In the genomic region with DNA sequence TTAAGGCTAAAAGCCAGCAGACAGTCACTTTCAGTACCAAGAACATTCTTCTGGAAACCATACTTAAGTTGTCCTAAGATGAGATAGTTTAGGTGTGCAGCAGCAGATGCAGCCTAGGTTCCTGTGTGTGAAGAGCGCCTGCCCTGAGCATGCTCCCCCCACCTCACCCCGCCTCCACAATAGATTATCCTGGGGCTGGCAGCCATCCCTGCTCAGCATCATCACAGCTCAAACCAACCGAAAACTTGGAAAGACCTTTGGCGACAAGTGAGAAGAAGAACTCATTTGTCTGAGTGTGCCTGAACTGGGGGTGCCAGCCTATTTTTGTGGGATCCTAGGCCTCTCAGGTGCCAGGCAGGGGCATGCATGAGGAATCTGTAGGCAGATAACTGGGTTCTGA, we compare ENCODE assay signal across 30 mouse cellular contexts. TPM values are rescaled to one million over a fixed set of nuclear protein-coding genes. Genes with fewer than 3 reads are reported as not detected.
DNase-seq lines count a peak whose midpoint lies in the region; ATAC-seq and TF ChIP-seq lines count a peak whose summit lies in the region.
"Had no signal": no experiment of that assay in that cellular context is flagged by ENCODE, and none has a peak within 500 bp of the region (broad histone marks: within the 10 kb centered on the region; RNA-seq: fewer than 3 reads in every experiment).

No protein-coding gene starts in this region.

- no peak overlapping the region for H3K4me3 ChIP-seq in cerebellum, adult 2 months (replicated peaks; ENCODE audit: insufficient read depth, low read depth, low read length)
- no peak overlapping the region for H3K4me3 ChIP-seq in liver, embryonic 12.5 days
- H3K4me3 ChIP-seq in liver, postnatal 0 days (ENCODE audit: low read depth, low read length): no peak overlapping the region
- H3K4me3 ChIP-seq in MEL (ENCODE audit: control insufficient read depth in 1 of 2, insufficient read depth in 1 of 2, low read depth in 2 of 2, low read length in 2 of 2): no peak overlapping the region
- H3K4me3 ChIP-seq in lung, postnatal 0 days (ENCODE audit: low read depth, low read length): no peak overlapping the region
- H3K4me3 ChIP-seq: embryonic facial prominence, embryonic 15.5 days; erythroblast, embryonic 14.5 days; forebrain, embryonic 10.5 days; gastrocnemius, adult 2 months; heart, embryonic 13.5 days had no signal

- no peak overlapping the region for H3K27ac ChIP-seq in cerebellum, adult 2 months (ENCODE audit: insufficient read depth, low read length)
- 0 out of 2 replicates have a peak overlapping the region, but pooled peaks have one; percentile 20 for H3K27ac ChIP-seq in liver, embryonic 12.5 days
- no peak overlapping the region for H3K27ac ChIP-seq in liver, postnatal 0 days (ENCODE audit: low read depth)
- no peak overlapping the region for H3K27ac ChIP-seq in MEL (ENCODE audit: control insufficient read depth, low read depth, low read length)
- no peak overlapping the region for H3K27ac ChIP-seq in lung, postnatal 0 days (ENCODE audit: low read length)
- H3K27ac ChIP-seq: embryonic facial prominence, embryonic 15.5 days; forebrain, embryonic 10.5 days; gastrocnemius, adult 2 months; heart, embryonic 13.5 days had no signal

- TF ChIP-seq POLR2A in cerebellum, adult 2 months (IDR thresholded peaks at IDR 0.05; ENCODE audit: borderline replicate concordance, insufficient read depth, low read length): no peak
- no peak for TF ChIP-seq POLR2A in MEL (IDR thresholded peaks at IDR 0.05; ENCODE audit: control insufficient read depth in 1 of 2, insufficient read depth in 1 of 2, low read depth in 1 of 2, low read length in 2 of 2, poor library complexity in 1 of 2)

- H3K9ac ChIP-seq in liver, embryonic 12.5 days: no peak overlapping the region
- no peak overlapping the region for H3K9ac ChIP-seq in liver, postnatal 0 days (replicated peaks)
- no peak overlapping the region for H3K9ac ChIP-seq in MEL (ENCODE audit: control insufficient read depth, low read depth, low read length, poor library complexity, severe bottlenecking)
- H3K9ac ChIP-seq in lung, postnatal 0 days (replicated peaks; ENCODE audit: low read depth): no peak overlapping the region
- H3K9ac ChIP-seq: embryonic facial prominence, embryonic 15.5 days; heart, embryonic 13.5 days had no signal

- no peak for TF ChIP-seq EP300 in liver, postnatal 0 days (IDR thresholded peaks at IDR 0.05; ENCODE audit: low read depth)
- no peak for TF ChIP-seq EP300 in MEL (IDR thresholded peaks at IDR 0.05; ENCODE audit: low read depth in 1 of 2, low read length in 2 of 2)
- TF ChIP-seq EP300 in lung, postnatal 0 days (IDR thresholded peaks at IDR 0.05): no peak

- peak; percentile 67 to 75 for DNase-seq in cerebellum, postnatal 10 days
- no peak for DNase-seq in cerebellum, adult 2 months
- DNase-seq in liver, postnatal 0 days: no peak
- DNase-seq in MEL (ENCODE audit: low read depth, low spot score): no peak
- no peak for DNase-seq in lung, postnatal 0 days (ENCODE audit: low spot score)
- DNase-seq in layer of hippocampus, postnatal 25 days (ENCODE audit: extremely low spot score in 1 of 2, low spot score in 1 of 2): no peak
- DNase-seq: adrenal gland, postnatal 25 days; B cell, adult 2 months; cerebellum, adult 11 months; cerebellum, adult 9-11 months; embryo, embryonic 11 days; gastrocnemius, adult 2 months; gastrocnemius, postnatal 36 days; heart, adult 11 months; heart, postnatal 36 days had no signal

- no peak for ATAC-seq in liver, embryonic 12.5 days
- no peak for ATAC-seq in liver, postnatal 0 days
- 0 out of 2 replicates have a peak, but pooled peaks have one; percentile 41 for ATAC-seq in megakaryocyte-erythroid progenitor cell, adult 5-6 weeks (replicated peaks; ENCODE audit: low FRiP score, low TSS enrichment, poor library complexity, severe bottlenecking)
- ATAC-seq in lung, postnatal 0 days: no peak
- ATAC-seq: activated CD4-positive, CD25-positive, alpha-beta regulatory T cell, adult 4 months; CD4-positive, CD25-positive, alpha-beta regulatory T cell, adult 4 months; forebrain, embryonic 14.5 days; hindbrain, embryonic 16.5 days; Patski had no signal

- no peaks in the 10 kb centered on the region for H3K27me3 ChIP-seq in cerebellum, adult 2 months (ENCODE audit: control insufficient read depth, insufficient read depth, low read length)
- no peaks in the 10 kb centered on the region for H3K27me3 ChIP-seq in liver, embryonic 12.5 days (replicated peaks)
- H3K27me3 ChIP-seq in liver, postnatal 0 days (ENCODE audit: insufficient read depth, low read length): no peaks in the 10 kb centered on the region
- H3K27me3 ChIP-seq in MEL (ENCODE audit: control insufficient read depth in 1 of 2, insufficient read depth in 2 of 2, low read length in 2 of 2): no peaks in the 10 kb centered on the region
- H3K27me3 ChIP-seq in lung, postnatal 0 days (replicated peaks; ENCODE audit: insufficient read depth, low read length): no peaks in the 10 kb centered on the region
- H3K27me3 ChIP-seq: embryonic facial prominence, embryonic 15.5 days; heart, embryonic 13.5 days; Patski had no signal

- H3K36me3 ChIP-seq in liver, embryonic 12.5 days: peaks cover 64% of the 10 kb centered on the region
- no peaks in the 10 kb centered on the region; the same call in 1 of the 2 replicates for H3K36me3 ChIP-seq in liver, postnatal 0 days (replicated peaks; ENCODE audit: insufficient read depth, low read length)
- H3K36me3 ChIP-seq in MEL (ENCODE audit: control insufficient read depth in 1 of 2, insufficient read depth in 2 of 2, low read length in 2 of 2): peaks cover 0 to 3% of the 10 kb centered on the region in 2 experiments; a peak in 1 of 4 replicates
- H3K36me3 ChIP-seq in lung, postnatal 0 days (ENCODE audit: insufficient read depth, low read length): peaks cover 8% of the 10 kb centered on the region; the same call in 1 of the 2 replicates

- no peaks in the 10 kb centered on the region for H3K79me2 ChIP-seq in MEL (ENCODE audit: control insufficient read depth, insufficient read depth, low read length, poor library complexity)

- H3K4me1 ChIP-seq in cerebellum, adult 2 months (ENCODE audit: control insufficient read depth, insufficient read depth, low read length): peaks cover 7% of the 10 kb centered on the region
- peaks cover 9% of the 10 kb centered on the region for H3K4me1 ChIP-seq in liver, embryonic 12.5 days
- H3K4me1 ChIP-seq in liver, postnatal 0 days (ENCODE audit: insufficient read depth): peaks cover 6% of the 10 kb centered on the region
- H3K4me1 ChIP-seq in MEL (ENCODE audit: control insufficient read depth in 1 of 2, insufficient read depth in 2 of 2, low read length in 2 of 2): peaks cover 0 to 6% of the 10 kb centered on the region in 2 experiments; a peak in 2 of 4 replicates
- no peaks in the 10 kb centered on the region for H3K4me1 ChIP-seq in lung, postnatal 0 days (ENCODE audit: insufficient read depth, low read depth, low read length)
- H3K4me1 ChIP-seq: embryonic facial prominence, embryonic 15.5 days; forebrain, embryonic 10.5 days; heart, embryonic 13.5 days had no signal

- no peaks in the 10 kb centered on the region for H3K9me3 ChIP-seq in liver, embryonic 12.5 days (replicated peaks)
- H3K9me3 ChIP-seq in liver, postnatal 0 days (ENCODE audit: low read length): no peaks in the 10 kb centered on the region
- no peaks in the 10 kb centered on the region for H3K9me3 ChIP-seq in MEL (replicated peaks; ENCODE audit: insufficient read depth, low read length)
- no peaks in the 10 kb centered on the region for H3K9me3 ChIP-seq in lung, postnatal 0 days (ENCODE audit: low read length)
- H3K9me3 ChIP-seq: embryonic facial prominence, embryonic 15.5 days; forebrain, embryonic 10.5 days; G1E; heart, embryonic 13.5 days had no signal

- TF ChIP-seq CTCF in cerebellum, adult 2 months (IDR thresholded peaks at IDR 0.05; ENCODE audit: borderline replicate concordance, insufficient read depth, low read depth, low read length): no peak
- TF ChIP-seq CTCF in liver, postnatal 0 days (IDR thresholded peaks at IDR 0.05; ENCODE audit: low read depth): no peak
- TF ChIP-seq CTCF in MEL (IDR thresholded peaks at IDR 0.05 in 2 of 3, conservative IDR thresholded peaks at IDR 0.05 in 1 of 3; ENCODE audit: control insufficient read depth in 1 of 3, insufficient read depth in 1 of 3, low read depth in 2 of 3, low read length in 3 of 3, poor library complexity in 1 of 3, severe bottlenecking in 1 of 3): no peak
- TF ChIP-seq CTCF in lung, postnatal 0 days (IDR thresholded peaks at IDR 0.05): no peak

- H3K4me2 ChIP-seq in liver, embryonic 12.5 days: no peak overlapping the region
- no peak overlapping the region for H3K4me2 ChIP-seq in liver, postnatal 0 days (ENCODE audit: low read depth, low read length)
- H3K4me2 ChIP-seq in lung, postnatal 0 days (replicated peaks; ENCODE audit: low read depth, low read length): no peak overlapping the region
- H3K4me2 ChIP-seq: embryonic facial prominence, embryonic 15.5 days; heart, embryonic 13.5 days had no signal

- TF ChIP-seq RAD21 in MEL (IDR thresholded peaks at IDR 0.05; ENCODE audit: low read depth, low read length): no peak

- WGBS in cerebellum, adult 2 months: 19% methylated on average over 4 of the region's 4 CpGs
- 87% methylated on average over 4 of the region's 4 CpGs for WGBS in liver, embryonic 12.5 days (ENCODE audit: insufficient replicate concordance)
- WGBS in liver, postnatal 0 days (ENCODE audit: insufficient replicate concordance): 77% methylated on average over 4 of the region's 4 CpGs
- WGBS in lung, postnatal 0 days: 92% methylated on average over 4 of the region's 4 CpGs

TF ChIP-seq in MEL, 35 proteins besides CTCF, POLR2A, EP300 and RAD21:
- TF ChIP-seq NRF1 (IDR thresholded peaks at IDR 0.05; ENCODE audit: insufficient read depth, low read depth, low read length, poor library complexity, severe bottlenecking) (peak; percentile 23; the same call in 1 of the 2 replicates), KAT2A (conservative IDR thresholded peaks at IDR 0.05; ENCODE audit: low read depth, low read length) (no peak)
TF ChIP-seq in MEL: peak in this region for 1.

RNA-seq across cellular contexts. Expression of gene Fcnb, which starts 58.9 kb away (rescaled TPM):
- polyA plus RNA-seq in cerebellum, adult 2 months (2012; rRNA removed): not detected in 2 replicates
- 6.0 and 8.5 TPM in 2 replicates for polyA plus RNA-seq in liver, embryonic 12.5 days (2016; fragmentation: Nextera tagmentation; extraction: Ambion mirVana)
- 56.1 and 57.0 TPM in 2 replicates for polyA plus RNA-seq in liver, postnatal 0 days (2015; fragmentation: Nextera tagmentation; extraction: Ambion mirVana)
- not detected in 2 replicates for total RNA-seq in MEL (2012; rRNA removed)
- not detected for polyA plus RNA-seq in MEL (2012; ENCODE audit: insufficient read depth in 1 of 2, insufficient read length in 2 of 2, low read depth in 1 of 2, low replicate concordance in 2 of 2, missing spikeins in 1 of 2)
- total RNA-seq in megakaryocyte-erythroid progenitor cell, adult 5-6 weeks (2014; fragmentation: Nextera tagmentation): 27.3 TPM in 1 of 2 replicates, not detected in the other
- 1.1 and 1.3 TPM in 2 replicates for total RNA-seq in megakaryocyte-erythroid progenitor cell, adult 5-6 weeks (2017)
- 0.50 and 1.1 TPM in 2 replicates for polyA plus RNA-seq in lung, postnatal 0 days (2015; fragmentation: Nextera tagmentation; extraction: Ambion mirVana)
- not detected for total RNA-seq in layer of hippocampus, postnatal 25 days (2021)
- total RNA-seq: adrenal gland, adult 18-20 months; adrenal gland, postnatal 25 days; G1E; gastrocnemius, adult 2 months; gastrocnemius, postnatal 36 days; heart, postnatal 36 days had no signal
- polyA plus RNA-seq: activated CD4-positive, CD25-positive, alpha-beta regulatory T cell, adult 4 months; CD4-positive, CD25-positive, alpha-beta regulatory T cell, adult 4 months; erythroblast, embryonic 14.5 days; forebrain, embryonic 10.5 days; forebrain, embryonic 14.5 days; G1E; heart, postnatal 0 days; hindbrain, embryonic 11.5 days; hindbrain, embryonic 16.5 days; Patski had no signal

Comparison
In these comparisons a context has a peak if more than half of its experiments do, and no peak if none do; other contexts are left out.
1. DNase-seq: peak in cerebellum, postnatal 10 days (2 of 2); none in cerebellum, adult 2 months (0 of 2), liver, postnatal 0 days (single experiment), MEL (single experiment), lung, postnatal 0 days (single experiment) and layer of hippocampus, postnatal 25 days (0 of 2).